Mouse (Mus musculus) CD4-positive naive resting alpha-beta T cell, adult 57 days (primary cell): ENCODE data around the gene Susd2. TPM values are rescaled to one million over a fixed set of nuclear protein-coding genes. Genes with fewer than 3 reads are reported as not detected.

Experiments used
- total RNA-seq: library from RNA; stranded (reverse); gene quantifications from one replicate; pipeline ENCODE4 v1.2.4, GENCODE M21; 2023

The Susd2 gene
- 4.7 TPM for total RNA-seq

GRCm38 (mm10) chr10:75643741-75644343 lies at the start of gene Susd2:
Susd2 (minus strand) TSS chr10:75644008.

GRCm38 (mm10) chr10:75589129-75589528 lies 54.7 kb downstream of the Susd2 start, which contains the start of gene Ggt5:
Ggt5 (plus strand) TSS chr10:75589340.

Other genes starting within 250 kb of the Susd2 start
- gene Upb1, start 242.9 kb downstream of the Susd2 start, total RNA-seq: not detected
- gene Snrpd3, start 126.5 kb downstream of the Susd2 start, total RNA-seq: 110 TPM
- 70.1 TPM for gene Gucd1, start 126.0 kb downstream of the Susd2 start, total RNA-seq
- 6.7 TPM for gene Lrrc75b, start 83.7 kb downstream of the Susd2 start, total RNA-seq
- 19.3 TPM for gene Ggt1, start 82.4 kb downstream of the Susd2 start, total RNA-seq
- 30.5 TPM for gene Ggt5, start 54.7 kb downstream of the Susd2 start, total RNA-seq
- 110 TPM for gene Cabin1, start 120.3 kb upstream of the Susd2 start, total RNA-seq
- gene Ddt, start 129.4 kb upstream of the Susd2 start, total RNA-seq: 23.0 TPM
- gene Gm20441, start 136.9 kb upstream of the Susd2 start, total RNA-seq: not detected
- 2.9 TPM for gene Gstt3, start 137.4 kb upstream of the Susd2 start, total RNA-seq
- 1.8 TPM for gene Gstt1, start 154.6 kb upstream of the Susd2 start, total RNA-seq
- gene Gstt4, start 178.5 kb upstream of the Susd2 start, total RNA-seq: not detected
- 14.0 TPM for gene Gstt2, start 193.4 kb upstream of the Susd2 start, total RNA-seq
- 269 TPM for gene Mif, start 216.2 kb upstream of the Susd2 start, total RNA-seq
- 4.7 TPM for gene Derl3, start 249.4 kb upstream of the Susd2 start, total RNA-seq